Mouse (Mus musculus): ENCODE measurements around the gene Tufm.

GRCm38 (mm10) chr7:126474486-126474955, 12.6 kb upstream of the Tufm start:
- TF ChIP-seq CTCF (IDR thresholded peaks at IDR 0.05; ENCODE audit: extremely low read depth, insufficient read length, insufficient replicate concordance, low read depth, low read length): no peak
- no peak for TF ChIP-seq POLR2A (IDR thresholded peaks at IDR 0.05; ENCODE audit: low read depth, low read length)

Data from small intestine, adult 2 months (tissue).